Mouse (Mus musculus) myocyte (in vitro differentiated cells): ENCODE results near the gene Cdc42ep5. TPM values are rescaled to one million over a fixed set of nuclear protein-coding genes. Genes with fewer than 3 reads are reported as not detected.

Experiments
- H3K27me3 ChIP-seq: one replicate; pipeline ENCODE4 v1.6.1; 2011; ENCODE audit not compliant: control insufficient read depth, insufficient read depth, insufficient read length
- H3K36me3 ChIP-seq: one replicate; pipeline ENCODE4 v1.6.1; 2011; ENCODE audit not compliant: control insufficient read depth, insufficient read depth
- H3K4me2 ChIP-seq: one replicate; pipeline ENCODE4 v1.6.1; 2011; ENCODE audit warnings: low read depth, control low read depth
- H3K4me3 ChIP-seq: one replicate; pipeline ENCODE4 v1.5.1; 2011; ENCODE audit warnings: mild to moderate bottlenecking, control low read depth, moderate library complexity
- H3K79me2 ChIP-seq: one replicate; pipeline ENCODE4 v1.6.1; 2011; ENCODE audit not compliant: control insufficient read depth, insufficient read depth
- H3ac ChIP-seq: one replicate; pipeline ENCODE4 v1.6.1; 2011; ENCODE audit not compliant: control insufficient read depth, insufficient read length
- CEBPB ChIP-seq: IDR thresholded peaks from 2 replicates; pipeline ENCODE4 v1.6.1; 2011; ENCODE audit warnings: mild to moderate bottlenecking, moderate library complexity; ENCODE audit not compliant: poor library complexity, insufficient read depth, severe bottlenecking
- E2F4 ChIP-seq: IDR thresholded peaks from one replicate; pipeline ENCODE4 v1.6.1; 2011; ENCODE audit warnings: mild to moderate bottlenecking, control low read depth, moderate library complexity; ENCODE audit not compliant: insufficient read depth
- MAX ChIP-seq: IDR thresholded peaks from one replicate; pipeline ENCODE4 v1.6.1; 2011; ENCODE audit warnings: low read depth, mild to moderate bottlenecking, control low read depth
- MYOD1 ChIP-seq, 3 experiments: IDR thresholded peaks; one replicate each; pipeline ENCODE4 v1.6.1; 2011; ENCODE audit warnings: control low read depth in 2 of 3, low read depth in 2 of 3, mild to moderate bottlenecking in 2 of 3, moderate library complexity in 1 of 3; ENCODE audit not compliant: insufficient read length in 2 of 3, control insufficient read depth in 1 of 3
- MYOG ChIP-seq, 3 experiments: IDR thresholded peaks; one replicate each; pipeline ENCODE4 v1.6.1; 2011; ENCODE audit warnings: control low read depth in 2 of 3, low read depth in 2 of 3, mild to moderate bottlenecking in 2 of 3; ENCODE audit not compliant: insufficient read length in 2 of 3, control insufficient read depth in 1 of 3, insufficient read depth in 1 of 3
- POLR2A ChIP-seq: IDR thresholded peaks from one replicate; pipeline ENCODE4 v1.6.1; 2011; ENCODE audit warnings: low read depth, mild to moderate bottlenecking, control low read depth, moderate library complexity; ENCODE audit not compliant: insufficient read length
- POLR2AphosphoS2 ChIP-seq: IDR thresholded peaks from one replicate; pipeline ENCODE4 v1.6.1; 2011; ENCODE audit warnings: low read depth, control low read depth; ENCODE audit not compliant: insufficient read length
- REST ChIP-seq: IDR thresholded peaks from one replicate; pipeline ENCODE4 v1.6.1; 2011; ENCODE audit warnings: mild to moderate bottlenecking, control low read depth, moderate library complexity; ENCODE audit not compliant: insufficient read depth, insufficient read length
- SRF ChIP-seq: IDR thresholded peaks from one replicate; pipeline ENCODE4 v1.6.1; 2011; ENCODE audit warnings: low read depth; ENCODE audit not compliant: control insufficient read depth, insufficient read length
- TCF12 ChIP-seq: IDR thresholded peaks from one replicate; pipeline ENCODE4 v1.6.1; 2011; ENCODE audit warnings: mild to moderate bottlenecking, control low read depth; ENCODE audit not compliant: poor library complexity, insufficient read depth, severe bottlenecking
- TCF3 ChIP-seq: IDR thresholded peaks from one replicate; pipeline ENCODE4 v1.6.1; 2011; ENCODE audit warnings: low read depth, control low read depth; ENCODE audit not compliant: insufficient read length
- USF1 ChIP-seq: IDR thresholded peaks from one replicate; pipeline ENCODE4 v1.6.1; 2011; ENCODE audit warnings: low read depth, mild to moderate bottlenecking, control low read depth, moderate library complexity
- polyA plus RNA-seq: library from polyadenylated mRNA; unstranded; fragments of >200 nt; fragmentation: generic; extraction: Trizol; gene quantifications from one replicate; pipeline ENCODE4 v1.2.1, GENCODE M21; 2012; ENCODE audit warnings: missing spikeins

The Cdc42ep5 gene
- polyA plus RNA-seq, 1 experiment: 26.5 TPM

DNA sequence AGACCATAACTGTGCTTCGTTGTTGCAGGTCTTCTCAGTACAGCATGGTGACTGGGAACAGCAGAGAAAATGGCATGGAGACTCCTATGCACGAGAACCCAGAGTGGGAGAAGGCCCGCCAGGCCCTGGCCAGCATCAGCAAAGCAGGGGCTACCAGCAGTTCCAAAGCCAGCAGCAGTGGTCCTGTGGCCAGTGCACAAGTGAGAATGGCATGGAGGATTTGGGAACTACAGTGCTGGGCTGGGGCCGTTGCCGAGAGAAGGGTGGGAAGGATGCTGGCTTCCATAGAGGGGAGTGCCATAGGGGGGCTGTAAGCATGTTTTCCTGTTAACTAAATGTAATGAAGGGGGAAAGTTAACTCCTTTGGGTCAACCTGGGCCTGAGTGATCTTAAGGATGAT lies 25.3 kb downstream of the Cdc42ep5 start:
- TF ChIP-seq POLR2AphosphoS2: no peak
- no peak for TF ChIP-seq MYOD1 (IDR thresholded peaks at IDR 0.05; ENCODE audit: control insufficient read depth in 1 of 3, insufficient read length in 2 of 3, low read depth in 2 of 3)
- Histone ChIP-seq H3K4me3 (no peak overlapping the region), H3K79me2 (peaks cover 31% of the 10 kb centered on the region), H3K4me2 (no peak overlapping the region), H3K27me3 (no peaks in the 10 kb centered on the region), H3ac (no peak overlapping the region), H3K36me3 (peaks cover 35% of the 10 kb centered on the region)

- Histone ChIP-seq H3ac (no peak overlapping the region), H3K4me2 (peak overlapping the region; percentile 82), H3K27me3 (no peaks in the 10 kb centered on the region), H3K79me2 (peaks cover 31% of the 10 kb centered on the region), H3K4me3 (no peak overlapping the region), H3K36me3 (peaks cover 29% of the 10 kb centered on the region)
- TF ChIP-seq TCF3 (no peak), SRF (no peak), CEBPB (no peak), POLR2AphosphoS2 (no peak), MYOG (IDR thresholded peaks at IDR 0.05; ENCODE audit: control insufficient read depth in 1 of 3, insufficient read depth in 1 of 3, insufficient read length in 2 of 3, low read depth in 2 of 3) (no peak), TCF12 (no peak), REST (no peak), MAX (no peak), POLR2A (no peak), E2F4 (no peak), USF1 (no peak), MYOD1 (IDR thresholded peaks at IDR 0.05; ENCODE audit: control insufficient read depth in 1 of 3, insufficient read length in 2 of 3, low read depth in 2 of 3) (no peak)
Measured at GRCm38 (mm10) chr7:4138671-4139070, 26.0 kb downstream of the Cdc42ep5 start.

GRCm38 (mm10) chr7:4138181-4138580 lies 26.5 kb downstream of the Cdc42ep5 start:
- Histone ChIP-seq H3ac (no peak overlapping the region), H3K4me2 (peak overlapping the region; percentile 82), H3K79me2 (peaks cover 31% of the 10 kb centered on the region), H3K36me3 (peaks cover 29% of the 10 kb centered on the region), H3K4me3 (peak overlapping the region; percentile 73), H3K27me3 (no peaks in the 10 kb centered on the region)
- TF ChIP-seq SRF: no peak
- no peak for TF ChIP-seq POLR2AphosphoS2
- no peak for TF ChIP-seq REST
- no peak for TF ChIP-seq MYOG (IDR thresholded peaks at IDR 0.05; ENCODE audit: control insufficient read depth in 1 of 3, insufficient read depth in 1 of 3, insufficient read length in 2 of 3, low read depth in 2 of 3)
- no peak for TF ChIP-seq TCF3
- TF ChIP-seq CEBPB: no peak
- TF ChIP-seq POLR2A: no peak
- TF ChIP-seq E2F4: no peak

DNA sequence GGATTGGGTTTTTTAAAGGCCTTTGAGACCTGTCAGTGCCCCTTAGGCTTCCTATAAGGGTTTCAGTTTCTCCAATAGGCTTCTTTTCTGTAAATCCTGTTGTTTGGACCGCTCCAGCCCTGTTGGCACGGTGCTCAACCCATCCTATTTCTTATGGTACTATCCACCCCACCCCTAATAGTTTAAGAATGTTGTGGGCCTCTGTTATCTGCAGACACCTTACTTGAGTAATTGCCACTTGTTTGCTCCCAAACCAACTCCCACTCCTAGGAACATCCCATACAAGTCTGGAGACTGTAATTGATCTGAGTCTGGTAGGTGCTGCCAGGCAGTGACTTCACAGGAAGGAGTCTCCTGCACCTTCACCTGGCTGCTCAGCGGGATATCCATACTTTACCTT lies 26.9 kb downstream of the Cdc42ep5 start:
- H3K27me3 ChIP-seq: no peaks in the 10 kb centered on the region
- peaks cover 31% of the 10 kb centered on the region for H3K79me2 ChIP-seq
- H3K4me3 ChIP-seq: peak overlapping the region; percentile 73
- peaks cover 26% of the 10 kb centered on the region for H3K36me3 ChIP-seq
- TF ChIP-seq SRF: no peak
- TF ChIP-seq CEBPB: no peak
- TF ChIP-seq REST: no peak
- TF ChIP-seq E2F4: no peak
- no peak for TF ChIP-seq MAX
- TF ChIP-seq POLR2A: no peak
- no peak for TF ChIP-seq TCF3
- H3K4me2 ChIP-seq: peak overlapping the region; percentile 82
- H3ac ChIP-seq: peak overlapping the region; percentile 69

DNA sequence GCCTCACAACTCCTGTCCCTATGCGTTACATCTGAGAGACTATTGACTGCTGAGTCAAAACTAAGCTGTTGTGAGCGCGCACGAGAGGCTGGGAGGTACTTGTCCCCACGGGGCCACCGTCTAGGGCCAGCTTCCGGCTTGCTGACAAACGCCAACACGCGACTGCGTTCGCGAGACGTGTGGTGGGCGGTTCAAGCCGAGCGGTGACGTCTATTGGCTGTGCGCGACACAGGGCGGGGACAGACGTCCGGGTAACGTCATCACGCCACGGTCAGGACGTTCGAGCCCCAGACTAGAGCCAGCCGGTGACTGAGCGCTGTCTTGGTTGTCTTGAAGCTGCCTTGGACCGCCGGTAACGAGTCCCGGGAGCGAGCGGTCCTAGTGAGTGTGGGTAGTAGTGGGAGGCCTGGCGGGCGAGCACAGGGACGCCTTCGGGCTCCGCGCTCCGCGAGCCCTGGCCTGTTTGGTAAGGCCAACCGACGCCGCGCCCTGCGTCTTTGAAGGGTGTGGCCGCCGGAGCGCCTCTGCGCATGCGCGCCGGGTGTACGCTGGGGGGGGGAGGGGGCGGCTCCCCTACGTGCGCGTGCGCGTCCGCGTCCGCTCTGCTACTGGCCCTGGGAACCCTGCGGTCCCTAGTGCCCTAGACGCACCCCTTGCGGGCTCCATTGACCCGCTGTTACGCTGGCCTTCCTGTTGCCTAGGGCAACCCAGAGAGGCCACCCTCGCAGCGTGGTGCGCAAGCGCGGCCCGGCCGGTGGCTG lies 27.7 kb downstream of the Cdc42ep5 start, which contains the start of gene Leng8:
TSS of gene Leng8 (plus strand) at position 269 of the 761 bp plus-strand sequence.
- Histone ChIP-seq H3K4me2 (peak within 1 kb of the TSS; percentile 82), H3ac (peak within 1 kb of the TSS; percentile 69), H3K27me3 (no peaks in the 10 kb centered on the region), H3K36me3 (peaks cover 21% of the 10 kb centered on the region), H3K4me3 (peak within 1 kb of the TSS; percentile 73), H3K79me2 (peaks cover 31% of the 10 kb centered on the region)
- TF ChIP-seq POLR2A (peak; percentile 93), MYOD1 (IDR thresholded peaks at IDR 0.05; ENCODE audit: control insufficient read depth in 1 of 3, insufficient read length in 2 of 3, low read depth in 2 of 3) (no peak), MYOG (IDR thresholded peaks at IDR 0.05; ENCODE audit: control insufficient read depth in 1 of 3, insufficient read depth in 1 of 3, insufficient read length in 2 of 3, low read depth in 2 of 3) (peak in 1 of 3 experiments; percentile 20), SRF (no peak), POLR2AphosphoS2 (peak; percentile 76), USF1 (peak; percentile 4)
